ENCODE assay signal across 19 mouse cellular contexts in genomic region chr7:136767231-136767630, GRCm38 (mm10).
DNase-seq lines count a peak whose midpoint lies in the region; ATAC-seq lines count a peak whose summit lies in the region.
"Had no signal": no experiment of that assay in that cellular context is flagged by ENCODE, and none has a peak within 500 bp of the region (broad histone marks: within the 10 kb centered on the region; RNA-seq: fewer than 3 reads in every experiment).

No protein-coding gene starts in this region.

- no peaks in the 10 kb centered on the region for H3K9me3 ChIP-seq in hindbrain, embryonic 10.5 days
- H3K9me3 ChIP-seq in hindbrain, embryonic 12.5 days (replicated peaks): no peaks in the 10 kb centered on the region
- no peaks in the 10 kb centered on the region for H3K9me3 ChIP-seq in neural tube, embryonic 14.5 days (ENCODE audit: control insufficient read depth, low read length)
- H3K9me3 ChIP-seq in kidney, embryonic 16.5 days (ENCODE audit: low read length): no peaks in the 10 kb centered on the region
- H3K9me3 ChIP-seq: limb, embryonic 12.5 days; liver, embryonic 15.5 days had no signal

- no peaks in the 10 kb centered on the region for H3K36me3 ChIP-seq in hindbrain, embryonic 10.5 days
- H3K36me3 ChIP-seq in hindbrain, embryonic 12.5 days: no peaks in the 10 kb centered on the region
- no peaks in the 10 kb centered on the region for H3K36me3 ChIP-seq in neural tube, embryonic 14.5 days (ENCODE audit: control insufficient read depth, insufficient read depth, low read length)
- H3K36me3 ChIP-seq in kidney, embryonic 16.5 days (ENCODE audit: insufficient read depth, low read length): no peaks in the 10 kb centered on the region
- H3K36me3 ChIP-seq: limb, embryonic 12.5 days; liver, embryonic 15.5 days had no signal

- 0 out of 2 replicates have a peak overlapping the region, but pooled peaks have one; percentile 29 for H3K27ac ChIP-seq in hindbrain, embryonic 10.5 days
- H3K27ac ChIP-seq in hindbrain, embryonic 12.5 days: no peak overlapping the region
- peak overlapping the region; percentile 34; the same call in 1 of the 2 replicates for H3K27ac ChIP-seq in neural tube, embryonic 14.5 days (ENCODE audit: low read depth, low read length)
- H3K27ac ChIP-seq in kidney, embryonic 16.5 days (ENCODE audit: low read length): no peak overlapping the region
- H3K27ac ChIP-seq: limb, embryonic 12.5 days; liver, embryonic 15.5 days had no signal

- no peak overlapping the region for H3K4me2 ChIP-seq in hindbrain, embryonic 12.5 days (replicated peaks)
- H3K4me2 ChIP-seq in neural tube, embryonic 14.5 days (ENCODE audit: low read depth, low read length): no peak overlapping the region
- no peak overlapping the region for H3K4me2 ChIP-seq in kidney, embryonic 16.5 days (replicated peaks; ENCODE audit: low read depth, low read length)
- H3K4me2 ChIP-seq: limb, embryonic 12.5 days; liver, embryonic 15.5 days had no signal

- ATAC-seq in hindbrain, embryonic 12.5 days (ENCODE audit: low FRiP score): no peak
- no peak for ATAC-seq in neural tube, embryonic 14.5 days (ENCODE audit: low read depth)
- no peak for ATAC-seq in kidney, embryonic 16.5 days (ENCODE audit: low FRiP score, low TSS enrichment)
- ATAC-seq: CD4-positive, CD25-positive, alpha-beta regulatory T cell, adult 4 months; forebrain, embryonic 14.5 days had no signal

- H3K4me1 ChIP-seq in hindbrain, embryonic 10.5 days (replicated peaks): peaks cover 17% of the 10 kb centered on the region; the same call in 1 of the 2 replicates
- peaks cover 7% of the 10 kb centered on the region; the same call in 1 of the 2 replicates for H3K4me1 ChIP-seq in hindbrain, embryonic 12.5 days
- no peaks in the 10 kb centered on the region for H3K4me1 ChIP-seq in neural tube, embryonic 14.5 days (ENCODE audit: control insufficient read depth, insufficient read depth, low read length)
- peaks cover 6% of the 10 kb centered on the region; the same call in 1 of the 2 replicates for H3K4me1 ChIP-seq in kidney, embryonic 16.5 days (ENCODE audit: insufficient read depth, low read length)
- H3K4me1 ChIP-seq: liver, embryonic 15.5 days had no signal

- no peak overlapping the region for H3K4me3 ChIP-seq in hindbrain, embryonic 10.5 days
- no peak overlapping the region for H3K4me3 ChIP-seq in hindbrain, embryonic 12.5 days
- no peak overlapping the region for H3K4me3 ChIP-seq in neural tube, embryonic 14.5 days (ENCODE audit: low read depth, low read length)
- no peak overlapping the region for H3K4me3 ChIP-seq in kidney, embryonic 16.5 days (ENCODE audit: low read length)
- H3K4me3 ChIP-seq: limb, embryonic 12.5 days; liver, embryonic 15.5 days; myocyte had no signal

- no peak overlapping the region for H3K9ac ChIP-seq in hindbrain, embryonic 12.5 days
- no peak overlapping the region for H3K9ac ChIP-seq in neural tube, embryonic 14.5 days (replicated peaks; ENCODE audit: low read depth, low read length)
- no peak overlapping the region for H3K9ac ChIP-seq in kidney, embryonic 16.5 days (replicated peaks; ENCODE audit: low read length)
- H3K9ac ChIP-seq: limb, embryonic 12.5 days; liver, embryonic 15.5 days had no signal

- 62% methylated on average over 9 of the region's 9 CpGs for WGBS in hindbrain, embryonic 10.5 days
- 48% methylated on average over 9 of the region's 9 CpGs for WGBS in hindbrain, embryonic 12.5 days
- WGBS in neural tube, embryonic 14.5 days: 32% methylated on average over 9 of the region's 9 CpGs
- 53% methylated on average over 9 of the region's 9 CpGs for WGBS in kidney, embryonic 16.5 days

- no peaks in the 10 kb centered on the region for H3K27me3 ChIP-seq in hindbrain, embryonic 10.5 days (ENCODE audit: insufficient read depth, poor library complexity, severe bottlenecking)
- no peaks in the 10 kb centered on the region for H3K27me3 ChIP-seq in hindbrain, embryonic 12.5 days
- H3K27me3 ChIP-seq in neural tube, embryonic 14.5 days (ENCODE audit: control insufficient read depth, insufficient read depth, low read length): no peaks in the 10 kb centered on the region
- H3K27me3 ChIP-seq in kidney, embryonic 16.5 days (ENCODE audit: insufficient read depth, low read length): peaks cover 6% of the 10 kb centered on the region; the same call in 1 of the 2 replicates
- H3K27me3 ChIP-seq: limb, embryonic 12.5 days; liver, embryonic 15.5 days had no signal

- DNase-seq in hindbrain, embryonic 10.5 days (ENCODE audit: low spot score): peak; percentile 18
- peak; percentile 12 to 22 for DNase-seq in gastrocnemius, adult 8-10 months (ENCODE audit: low spot score in 2 of 2)
- DNase-seq in heart, adult 9 months (ENCODE audit: low spot score in 2 of 2): peak; percentile 15 to 39
- DNase-seq in thymus, postnatal 4 days: no peak
- DNase-seq: adrenal gland, postnatal 10 days; cerebellum, adult 9-10 months; embryo, embryonic 11 days; kidney, adult 18-20 months; kidney, postnatal 25 days; lung, postnatal 14 days; thymus, adult 2 months had no signal

Comparison
In these comparisons a context has a peak if more than half of its experiments do, and no peak if none do; other contexts are left out.
1. H3K27ac ChIP-seq: peak in hindbrain, embryonic 10.5 days (single experiment) and neural tube, embryonic 14.5 days (single experiment); none in hindbrain, embryonic 12.5 days (single experiment) and kidney, embryonic 16.5 days (single experiment).